Mouse (Mus musculus) MEL (cell line): ENCODE data around the gene S100a1. TPM values are rescaled to one million over a fixed set of nuclear protein-coding genes. Genes with fewer than 3 reads are reported as not detected.

ENCODE experiments used
- DNase-seq: peaks from one replicate; pipeline ENCODE4 v3.0.0; 2011; ENCODE audit warnings: low read depth, low spot score
- H3K27ac ChIP-seq: 2 replicates; pipeline ENCODE4 v1.5.1; 2012; ENCODE audit warnings: low read depth, mild to moderate bottlenecking, control low read depth, low read length, moderate library complexity; ENCODE audit not compliant: control insufficient read depth
- H3K27me3 ChIP-seq, 2 experiments: fragments of 150-350 bp in 1 of 2; sonication (generic) in 1 of 2; 2 replicates each; pipeline ENCODE4 v1.6.1; 2012; ENCODE audit warnings: low read length in 2 of 2, mild to moderate bottlenecking in 2 of 2, improper control_type of control experiment in 1 of 2, moderate library complexity in 1 of 2; ENCODE audit not compliant: insufficient read depth in 2 of 2, control insufficient read depth in 1 of 2
- H3K36me3 ChIP-seq, 2 experiments: 2 replicates each; pipeline ENCODE4 v1.6.1; 2012 to 2014; ENCODE audit warnings: low read length in 2 of 2, improper control_type of control experiment in 1 of 2, inconsistent platforms in 1 of 2, mild to moderate bottlenecking in 1 of 2; ENCODE audit not compliant: insufficient read depth in 2 of 2, control insufficient read depth in 1 of 2
- H3K4me1 ChIP-seq, 2 experiments: fragments of 150-350 bp in 1 of 2; sonication (generic) in 1 of 2; 2 replicates each; pipeline ENCODE4 v1.6.1; 2012; ENCODE audit warnings: low read length in 2 of 2, improper control_type of control experiment in 1 of 2, mild to moderate bottlenecking in 1 of 2; ENCODE audit not compliant: insufficient read depth in 2 of 2, control insufficient read depth in 1 of 2
- H3K4me3 ChIP-seq, 2 experiments: fragments of 150-350 bp in 1 of 2; sonication (generic) in 1 of 2; 2 replicates each; pipeline ENCODE4 v1.5.1; 2012; ENCODE audit warnings: low read depth in 2 of 2, low read length in 2 of 2, mild to moderate bottlenecking in 2 of 2, moderate library complexity in 2 of 2, control low read depth in 1 of 2, improper control_type of control experiment in 1 of 2; ENCODE audit not compliant: control insufficient read depth in 1 of 2, insufficient read depth in 1 of 2
- H3K79me2 ChIP-seq: 2 replicates; pipeline ENCODE4 v1.6.1; 2012; ENCODE audit warnings: mild to moderate bottlenecking, low read length, moderate library complexity; ENCODE audit not compliant: control insufficient read depth, poor library complexity, insufficient read depth
- H3K9ac ChIP-seq: 2 replicates; pipeline ENCODE4 v1.6.1; 2012; ENCODE audit warnings: low read depth, mild to moderate bottlenecking, control low read depth, low read length, moderate library complexity; ENCODE audit not compliant: control insufficient read depth, poor library complexity, severe bottlenecking
- H3K9me3 ChIP-seq: fragments of 150-350 bp; sonication (generic); replicated peaks from 2 replicates; pipeline ENCODE4 v1.6.1; 2012; ENCODE audit warnings: mild to moderate bottlenecking, low read length, improper control_type of control experiment, moderate library complexity; ENCODE audit not compliant: insufficient read depth
- CHD2 ChIP-seq: IDR thresholded peaks from 2 replicates; pipeline ENCODE4 v1.6.1; 2011; ENCODE audit warnings: low read length, improper control_type of control experiment
- CTCF ChIP-seq, 3 experiments: IDR thresholded peaks in 2 of 3; conservative IDR thresholded peaks in 1 of 3; 2 replicates each; pipeline ENCODE4 v1.5.1; 2011 to 2012; ENCODE audit warnings: low read length in 3 of 3, low read depth in 2 of 3, mild to moderate bottlenecking in 2 of 3, improper control_type of control experiment in 1 of 3, inconsistent platforms in 1 of 3, mixed read lengths in 1 of 3, moderate library complexity in 1 of 3; ENCODE audit not compliant: control insufficient read depth in 1 of 3, insufficient read depth in 1 of 3, poor library complexity in 1 of 3, severe bottlenecking in 1 of 3
- EP300 ChIP-seq, 2 experiments: IDR thresholded peaks; 2 replicates each; pipeline ENCODE4 v1.6.1; 2011; ENCODE audit warnings: improper control_type of control experiment in 2 of 2, low read length in 2 of 2, low read depth in 1 of 2, mild to moderate bottlenecking in 1 of 2
- GABPA ChIP-seq: IDR thresholded peaks from 2 replicates; pipeline ENCODE4 v1.6.1; 2012; ENCODE audit warnings: low read depth, mild to moderate bottlenecking, inconsistent platforms, low read length, improper control_type of control experiment, moderate library complexity
- GATA1 ChIP-seq: IDR thresholded peaks from 2 replicates; pipeline ENCODE4 v1.6.1; 2011; ENCODE audit warnings: low read depth, low read length, improper control_type of control experiment
- KAT2A ChIP-seq: conservative IDR thresholded peaks from 2 replicates; pipeline ENCODE4 v1.6.1; 2012; ENCODE audit warnings: low read depth, low read length, improper control_type of control experiment, inconsistent platforms
- MAX ChIP-seq: IDR thresholded peaks from 2 replicates; pipeline ENCODE4 v1.6.1; 2011; ENCODE audit warnings: low read length, improper control_type of control experiment
- MAZ ChIP-seq: IDR thresholded peaks from 2 replicates; pipeline ENCODE4 v1.6.1; 2012; ENCODE audit warnings: low read depth, mild to moderate bottlenecking, inconsistent platforms, low read length, improper control_type of control experiment
- MXI1 ChIP-seq: IDR thresholded peaks from 2 replicates; pipeline ENCODE4 v1.6.1; 2011; ENCODE audit warnings: mild to moderate bottlenecking, low read depth, low read length, improper control_type of control experiment
- NRF1 ChIP-seq: IDR thresholded peaks from 2 replicates; pipeline ENCODE4 v1.6.1; 2014; ENCODE audit warnings: low read depth, mild to moderate bottlenecking, inconsistent platforms, low read length, improper control_type of control experiment, moderate library complexity; ENCODE audit not compliant: poor library complexity, insufficient read depth, severe bottlenecking
- POLR2A ChIP-seq, 2 experiments: IDR thresholded peaks; 2 replicates each; pipeline ENCODE4 v1.6.1; 2011 to 2012; ENCODE audit warnings: low read length in 2 of 2, mild to moderate bottlenecking in 2 of 2, control low read depth in 1 of 2, improper control_type of control experiment in 1 of 2, low read depth in 1 of 2, moderate library complexity in 1 of 2; ENCODE audit not compliant: control insufficient read depth in 1 of 2, insufficient read depth in 1 of 2, poor library complexity in 1 of 2
- RCOR1 ChIP-seq: IDR thresholded peaks from 2 replicates; pipeline ENCODE4 v1.6.1; 2012; ENCODE audit warnings: low read depth, mild to moderate bottlenecking, inconsistent platforms, low read length, improper control_type of control experiment
- SIN3A ChIP-seq: IDR thresholded peaks from 2 replicates; pipeline ENCODE4 v1.6.1; 2012; ENCODE audit warnings: low read length, improper control_type of control experiment, inconsistent platforms
- SMC3 ChIP-seq: IDR thresholded peaks from 2 replicates; pipeline ENCODE4 v1.6.1; 2011; ENCODE audit warnings: low read depth, low read length, improper control_type of control experiment
- TAL1 ChIP-seq: IDR thresholded peaks from 2 replicates; pipeline ENCODE4 v1.6.1; 2012; ENCODE audit warnings: mild to moderate bottlenecking, inconsistent platforms, low read length, moderate library complexity, mixed read lengths
- TBP ChIP-seq: IDR thresholded peaks from 2 replicates; pipeline ENCODE4 v1.8.0; 2011; ENCODE audit warnings: low read depth, low read length, improper control_type of control experiment
- TCF12 ChIP-seq: IDR thresholded peaks from 2 replicates; pipeline ENCODE4 v1.6.1; 2014; ENCODE audit warnings: low read depth, mild to moderate bottlenecking, inconsistent platforms, low read length, improper control_type of control experiment, moderate library complexity
- USF1 ChIP-seq: IDR thresholded peaks from 2 replicates; pipeline ENCODE4 v1.6.1; 2014; ENCODE audit warnings: low read depth, mild to moderate bottlenecking, inconsistent platforms, low read length, improper control_type of control experiment, moderate library complexity
- USF2 ChIP-seq, 2 experiments: IDR thresholded peaks; 2 replicates each; pipeline ENCODE4 v1.6.1; 2011 to 2012; ENCODE audit warnings: improper control_type of control experiment in 2 of 2, low read length in 2 of 2, borderline replicate concordance in 1 of 2, inconsistent platforms in 1 of 2, low read depth in 1 of 2, mild to moderate bottlenecking in 1 of 2; ENCODE audit not compliant: insufficient read depth in 1 of 2
- ZC3H11A ChIP-seq: IDR thresholded peaks from 2 replicates; pipeline ENCODE4 v1.6.1; 2012; ENCODE audit warnings: low read depth, mild to moderate bottlenecking, inconsistent platforms, low read length, improper control_type of control experiment
- ZKSCAN1 ChIP-seq: IDR thresholded peaks from 2 replicates; pipeline ENCODE4 v1.6.1; 2012; ENCODE audit warnings: low read depth, mild to moderate bottlenecking, inconsistent platforms, low read length, improper control_type of control experiment, moderate library complexity
- ZNF384 ChIP-seq: IDR thresholded peaks from 2 replicates; pipeline ENCODE4 v1.6.1; 2012; ENCODE audit warnings: low read depth, mild to moderate bottlenecking, inconsistent platforms, low read length, improper control_type of control experiment
- polyA plus RNA-seq, 2 experiments: library from polyadenylated mRNA; stranded (reverse) in 1 of 2; unstranded in 1 of 2; fragments of >175 nt in 1 of 2; fragments of >200 nt in 1 of 2; gene quantifications; 2 replicates each; pipeline versions ENCODE4 v1.2.1 to v1.2.4; 2012; ENCODE audit warnings: low replicate concordance in 2 of 2, low read depth in 1 of 2; ENCODE audit not compliant: insufficient read length in 2 of 2, insufficient read depth in 1 of 2, missing spikeins in 1 of 2
- total RNA-seq: library from RNA; depleted of rRNA; stranded (reverse); fragments of 300-350 nt; gene quantifications from 2 replicates; pipeline ENCODE4 v1.2.3, GENCODE M21; 2012

The S100a1 gene
- total and polyA plus RNA-seq, 3 experiments: 14.4 to 22.2 TPM; not detected in 1

DNA sequence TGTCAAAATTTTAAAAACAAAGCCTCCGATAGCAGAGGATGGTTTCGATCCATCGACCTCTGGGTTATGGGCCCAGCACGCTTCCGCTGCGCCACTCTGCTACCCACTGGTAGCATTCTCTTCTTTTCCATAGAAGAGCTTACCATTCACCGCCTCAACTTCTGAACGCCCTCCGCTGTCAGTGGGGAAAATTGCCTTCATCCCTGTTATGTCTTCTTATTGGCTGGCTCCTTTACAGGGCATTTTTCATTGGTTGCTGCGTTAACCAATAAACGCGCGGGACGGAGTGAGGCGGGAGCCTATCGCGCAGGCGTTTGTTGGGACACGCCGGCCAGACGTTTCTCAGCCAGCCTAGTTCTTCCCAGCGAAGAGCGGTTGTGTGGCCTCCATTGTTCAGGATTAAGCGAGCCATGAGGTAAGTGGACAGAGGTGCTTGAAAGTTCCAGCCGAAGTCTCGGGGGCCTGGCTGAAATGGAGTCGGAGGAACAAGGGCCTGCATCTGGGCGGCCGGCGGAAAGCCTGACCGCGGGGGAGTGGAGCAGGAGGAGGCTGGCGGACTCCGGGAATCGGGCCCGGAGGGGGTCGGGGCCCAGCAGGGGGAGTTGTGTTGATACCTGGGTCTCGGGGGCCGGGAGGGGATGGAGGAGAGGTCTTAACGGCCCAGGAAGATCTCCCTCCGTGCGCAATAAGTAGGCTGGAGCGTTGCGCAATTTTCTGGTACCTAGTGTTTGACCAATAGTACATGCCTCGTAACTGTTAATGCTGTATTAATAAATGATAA is 38.2 kb downstream of the S100a1 start, which contains the start of gene Ilf2 (continued):
- TF ChIP-seq TAL1 (no peak), SMC3 (no peak), USF1 (no peak), RCOR1 (no peak), ZNF384 (peak; percentile 4; the same call in 1 of the 2 replicates), MAZ (no peak; the same call in 1 of the 2 replicates), CTCF (IDR thresholded peaks at IDR 0.05 in 2 of 3, conservative IDR thresholded peaks at IDR 0.05 in 1 of 3; ENCODE audit: control insufficient read depth in 1 of 3, insufficient read depth in 1 of 3, low read depth in 2 of 3, low read length in 3 of 3, poor library complexity in 1 of 3, severe bottlenecking in 1 of 3) (peak in 2 of 3 experiments; percentile 16 to 37; a peak in 3 of 6 replicates), MXI1 (peak; percentile 77; the same call in 1 of the 2 replicates), TCF12 (peak; percentile 69; the same call in 1 of the 2 replicates), KAT2A (no peak; the same call in 1 of the 2 replicates), SIN3A (peak; percentile 79), CHD2 (peak; percentile 80), GATA1 (peak; percentile 2; the same call in 1 of the 2 replicates), NRF1 (peak; percentile 69), ZC3H11A (no peak), EP300 (IDR thresholded peaks at IDR 0.05; ENCODE audit: low read depth in 1 of 2, low read length in 2 of 2) (no peak), GABPA (no peak), ZKSCAN1 (no peak), USF2 (IDR thresholded peaks at IDR 0.05; ENCODE audit: borderline replicate concordance in 1 of 2, insufficient read depth in 1 of 2, low read depth in 1 of 2, low read length in 2 of 2) (no peak), MAX (peak; percentile 66), POLR2A (IDR thresholded peaks at IDR 0.05; ENCODE audit: control insufficient read depth in 1 of 2, insufficient read depth in 1 of 2, low read depth in 1 of 2, low read length in 2 of 2, poor library complexity in 1 of 2) (peak; percentile 92 to 99), TBP (peak; percentile 100)

DNA sequence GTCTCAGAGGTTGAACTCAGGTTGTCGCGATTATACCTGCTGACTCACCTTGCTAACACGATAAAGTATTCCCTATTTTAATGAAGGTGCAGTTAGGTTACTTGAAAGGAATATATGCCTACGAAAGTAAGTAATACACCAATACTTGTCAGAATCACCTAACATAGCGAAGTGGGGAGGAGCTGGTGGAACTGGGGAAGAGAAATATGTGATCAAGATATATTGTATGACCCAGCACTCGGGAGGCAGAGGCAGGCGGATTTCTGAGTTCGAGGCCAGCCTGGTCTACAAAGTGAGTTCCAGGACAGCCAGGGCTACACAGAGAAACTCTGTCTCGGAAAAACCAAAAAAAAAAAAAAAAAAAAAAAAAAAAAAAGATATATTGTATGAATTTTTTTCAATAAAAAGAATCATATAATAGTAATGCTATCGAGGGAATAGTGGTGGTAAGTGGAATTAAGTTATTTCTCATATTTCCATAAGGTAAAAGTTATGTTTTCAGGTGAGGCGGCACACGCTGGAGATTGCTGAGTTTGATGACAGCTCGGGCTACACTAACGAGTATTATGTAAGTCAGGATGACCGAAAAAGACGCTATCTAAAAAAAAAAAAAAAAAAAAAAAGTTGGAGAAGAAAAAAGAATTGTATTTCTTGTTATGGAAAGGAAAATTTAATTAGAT is 38.9 kb downstream of the S100a1 start:
- peak; percentile 74 for DNase-seq
- Histone ChIP-seq H3K9ac (peak overlapping the region; percentile 28), H3K27ac (no peak overlapping the region), H3K4me3 (peak overlapping the region; percentile 44 to 48), H3K9me3 (no peaks in the 10 kb centered on the region), H3K27me3 (no peaks in the 10 kb centered on the region), H3K79me2 (peaks cover 24% of the 10 kb centered on the region), H3K4me1 (peaks cover 3 to 18% of the 10 kb centered on the region in 2 experiments; a peak in 2 of 4 replicates), H3K36me3 (peaks cover 14 to 26% of the 10 kb centered on the region in 2 experiments)
- TF ChIP-seq ZNF384 (peak; percentile 84), EP300 (IDR thresholded peaks at IDR 0.05; ENCODE audit: low read depth in 1 of 2, low read length in 2 of 2) (no peak)
